Mouse (Mus musculus): Measurements from ENCODE around the gene Gpr107.
A peak's percentile ranks its signal among the peaks of the same experiment; 100 is the strongest.

Gpr107 gene

DNA sequence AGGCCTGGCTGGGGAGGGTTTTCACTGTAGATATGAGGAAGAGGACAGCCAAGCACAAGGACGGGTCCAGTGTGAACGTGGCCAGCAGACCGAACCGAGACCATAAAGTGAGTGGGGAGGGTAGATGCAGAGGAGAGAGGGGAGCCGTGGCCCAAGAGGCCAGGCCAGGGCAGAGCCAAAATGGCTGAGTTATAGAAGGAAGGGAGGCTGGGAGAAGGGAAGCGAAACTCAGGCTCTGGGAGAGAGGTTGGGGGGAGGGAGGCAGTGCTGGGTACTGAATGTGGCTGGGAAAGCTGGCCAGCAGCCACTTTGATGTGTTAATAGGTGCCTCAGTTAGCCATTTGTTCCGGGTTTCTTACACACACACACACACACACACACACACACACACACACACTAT is 24.9 kb upstream of the Gpr107 start:
- no peak for DNase-seq (ENCODE audit: low spot score in 2 of 2)

DNA sequence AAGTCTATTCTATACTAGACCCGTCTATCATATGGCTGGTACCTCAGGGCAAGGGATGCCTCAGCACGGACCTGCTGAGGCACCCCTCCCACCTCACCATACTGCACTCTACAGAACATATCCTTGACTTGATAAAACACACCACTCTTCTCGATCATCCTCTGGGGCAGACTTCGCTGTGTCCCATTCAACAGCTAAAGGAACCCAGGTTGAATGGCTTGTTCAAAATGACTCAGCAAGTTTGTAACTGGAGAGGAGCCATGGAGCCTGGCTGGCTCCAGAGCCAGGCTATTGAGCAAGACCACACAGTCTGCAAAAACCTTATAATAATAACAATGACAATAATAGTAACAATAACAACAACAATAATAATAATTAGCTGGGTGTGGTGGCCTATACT is 24.2 kb upstream of the Gpr107 start:
- no peak for DNase-seq (ENCODE audit: low spot score in 2 of 2)

DNA sequence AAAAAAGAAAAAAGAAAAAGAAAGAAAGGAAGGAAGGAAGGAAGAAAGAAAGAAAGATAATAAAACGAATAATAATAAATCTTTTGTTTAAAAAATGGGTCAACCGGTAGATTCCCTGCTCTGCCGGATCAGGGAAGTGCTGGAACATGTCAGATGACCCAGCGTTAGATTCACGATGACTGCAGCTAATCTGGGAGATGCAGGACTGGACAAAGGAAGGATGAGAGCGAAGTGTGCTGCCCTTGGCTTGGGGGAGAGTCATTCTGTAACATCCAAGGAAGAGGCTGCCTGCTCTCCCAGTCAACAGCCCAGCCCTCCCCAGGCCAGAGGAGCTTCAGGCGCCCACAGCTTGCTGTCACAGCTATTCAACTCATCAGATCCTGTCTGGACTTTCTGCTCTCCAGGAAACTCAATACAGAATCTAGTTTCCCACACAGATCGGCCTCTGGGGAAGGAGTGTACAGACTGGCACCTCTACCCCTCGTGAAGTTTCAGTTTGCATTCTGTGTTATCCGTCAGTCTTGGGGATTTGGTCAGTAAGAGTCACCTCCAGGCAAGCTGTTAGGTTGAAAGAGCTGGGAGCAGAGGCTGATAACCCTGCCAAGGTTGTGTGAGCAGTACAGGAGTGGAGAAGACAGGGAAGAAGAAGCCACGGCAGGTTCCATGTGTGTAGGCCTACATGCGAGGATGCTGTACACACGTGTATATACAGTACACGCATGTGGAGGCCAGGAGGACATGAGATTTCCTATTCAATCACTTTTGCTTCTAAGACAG is 22.2 kb upstream of the Gpr107 start:
- DNase-seq (ENCODE audit: low spot score in 2 of 2), result no peak

DNA sequence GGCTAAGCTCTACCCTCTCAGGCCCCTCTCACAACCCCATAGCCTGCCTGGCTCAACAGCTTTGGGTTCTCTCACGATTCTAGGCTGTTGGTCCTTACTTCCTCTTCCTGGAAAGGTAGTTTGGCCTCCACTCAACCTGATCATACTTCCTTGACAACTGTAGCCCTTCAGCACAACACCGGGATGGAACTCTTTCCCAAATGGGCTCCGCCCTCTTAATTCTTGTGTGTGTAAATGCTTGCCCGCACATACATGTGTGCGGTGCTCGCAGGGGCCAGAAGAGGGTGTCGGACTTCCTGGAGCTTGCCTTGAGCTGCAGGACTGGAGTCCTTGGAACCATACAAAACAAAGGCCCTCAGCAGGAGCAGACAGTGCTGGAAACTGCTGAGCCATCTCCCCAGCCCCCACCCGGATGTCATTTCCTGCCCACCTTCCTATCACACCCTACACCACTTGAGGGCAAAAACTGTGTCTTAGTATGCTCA is 21.3 kb upstream of the Gpr107 start:
- DNase-seq (ENCODE audit: low spot score in 2 of 2), result no peak

DNA sequence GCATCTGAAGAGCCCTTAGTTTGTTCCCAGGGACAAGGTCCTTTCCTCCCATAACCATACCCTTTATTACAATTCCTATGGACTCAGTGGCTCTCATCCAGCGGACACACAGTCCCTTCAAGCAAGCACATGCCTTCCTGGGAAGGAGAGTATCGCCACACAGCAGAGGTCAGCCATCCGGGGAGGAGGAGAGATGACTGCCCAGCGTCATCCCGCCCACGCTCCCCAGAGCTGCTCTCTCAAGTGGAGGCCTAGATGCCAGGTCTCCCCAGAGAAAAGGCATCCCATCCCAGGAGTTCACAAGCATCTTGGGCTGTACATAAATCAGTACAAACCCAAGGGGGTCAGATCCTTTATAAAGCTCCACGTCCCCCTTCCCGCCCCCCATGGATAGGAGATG is 19.4 kb upstream of the Gpr107 start:
- no peak for DNase-seq (ENCODE audit: low spot score in 2 of 2)

DNA sequence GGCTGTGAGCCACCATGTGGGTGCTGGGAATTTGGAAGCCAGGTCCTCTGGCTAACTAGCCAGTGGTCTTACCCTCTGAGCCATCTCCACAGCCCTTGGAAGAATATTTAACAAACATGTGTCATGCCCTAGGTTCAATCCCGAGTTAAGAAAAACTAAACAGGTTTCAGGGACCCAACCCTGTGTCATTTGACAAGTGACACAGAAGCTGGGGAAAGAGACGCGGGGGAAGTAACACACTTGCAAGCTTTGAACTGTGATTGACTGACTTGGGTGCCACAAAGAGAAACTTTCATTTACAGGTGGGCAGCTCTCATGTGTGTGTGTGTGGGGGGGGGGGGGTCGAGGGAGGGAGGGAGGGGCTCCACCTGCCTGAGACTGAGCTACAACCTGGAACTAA is 18.1 kb upstream of the Gpr107 start:
- DNase-seq (ENCODE audit: low spot score in 2 of 2), result no peak

DNA sequence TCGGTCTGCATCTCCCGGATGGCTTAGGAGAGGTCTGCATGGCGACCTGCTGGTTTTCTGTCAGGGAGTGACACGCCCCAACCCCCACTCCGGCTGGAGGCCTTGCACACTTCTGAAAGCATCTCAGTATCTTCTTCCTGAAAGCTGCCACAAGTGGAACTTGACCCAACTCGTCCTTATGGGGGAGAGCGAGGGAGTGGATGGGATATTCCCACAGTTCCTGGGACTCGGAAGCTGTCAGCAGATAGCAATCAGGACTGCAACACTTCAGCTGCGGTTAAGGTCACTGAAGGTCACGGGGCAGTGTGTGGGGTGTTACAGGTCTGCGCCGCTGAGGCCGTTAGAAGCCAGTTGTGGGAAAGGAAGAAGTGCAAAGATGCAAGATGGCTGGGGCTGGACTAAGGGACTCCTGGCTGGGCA is 16.6 kb upstream of the Gpr107 start:
- no peak for DNase-seq (ENCODE audit: low spot score in 2 of 2)

DNA sequence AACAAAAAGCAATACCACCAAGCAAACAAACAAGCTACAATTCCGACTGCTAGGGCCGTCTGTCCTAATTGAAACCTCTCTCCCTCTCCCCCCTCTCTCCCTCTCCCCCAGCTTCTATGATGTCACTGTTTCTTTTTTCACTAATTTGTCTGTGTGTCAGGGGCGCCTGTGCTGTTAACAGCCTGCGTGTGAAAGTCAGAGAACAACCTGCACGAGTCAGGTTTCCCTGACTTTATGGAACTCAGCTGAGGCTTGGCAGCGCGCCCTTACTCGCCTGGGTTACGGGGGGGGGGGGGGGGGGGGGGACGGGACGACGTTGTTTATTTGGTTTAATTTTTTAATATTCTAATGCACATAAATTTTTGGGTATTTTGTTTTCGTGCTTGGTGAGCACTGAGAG is 15.8 kb upstream of the Gpr107 start:
- no peak for DNase-seq (ENCODE audit: low spot score in 2 of 2)

DNA sequence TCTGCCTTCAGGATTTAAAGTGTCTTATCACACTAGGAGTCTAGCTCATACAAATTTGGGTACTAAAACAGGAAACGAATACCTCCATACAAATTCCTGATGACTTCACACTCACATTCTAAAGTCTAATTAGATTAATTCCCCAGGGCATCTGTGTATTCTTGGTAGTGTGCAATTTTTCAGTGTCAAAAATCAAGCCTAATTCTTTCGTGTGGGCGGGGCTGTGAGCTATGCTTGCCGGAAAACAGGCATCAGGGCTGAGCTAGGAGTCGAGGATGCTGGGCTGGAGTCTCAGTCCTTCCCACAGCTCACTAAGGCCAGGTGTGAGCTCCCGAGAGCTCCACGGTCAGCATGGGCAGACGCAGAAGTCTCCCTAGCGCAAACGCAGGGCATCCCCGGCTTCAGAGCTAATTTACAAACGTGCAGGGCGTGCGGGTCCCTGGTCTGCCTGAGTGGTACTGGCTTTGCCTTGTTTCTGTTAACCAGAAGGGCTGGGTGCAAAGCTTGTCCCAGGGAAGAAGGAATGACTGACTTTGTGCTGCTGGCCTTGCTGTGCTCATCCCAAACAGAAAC is 15.0 kb upstream of the Gpr107 start:
- DNase-seq (ENCODE audit: low spot score in 2 of 2), result no peak

DNA sequence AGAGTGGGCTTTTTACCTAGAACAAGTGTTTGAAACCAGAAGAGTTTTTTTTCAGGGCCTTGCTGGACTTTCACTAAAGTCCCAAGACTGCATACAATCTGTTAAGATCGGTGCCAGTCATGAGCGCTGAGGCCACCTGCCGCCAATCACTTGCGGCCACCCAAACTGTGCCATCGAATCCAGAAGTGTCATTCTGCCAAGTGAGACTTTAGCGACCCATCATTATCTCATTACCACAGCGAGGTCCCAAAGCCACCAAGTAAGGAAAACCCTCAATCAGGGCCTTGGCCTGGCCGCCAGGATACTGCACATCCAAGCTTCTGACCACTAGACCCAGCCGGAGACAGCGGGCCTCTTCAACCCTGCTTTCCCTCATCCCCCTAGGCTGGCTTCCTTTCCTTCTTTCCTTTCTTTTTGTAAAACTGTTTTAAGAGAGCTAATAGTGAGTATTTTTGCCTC is 12.9 kb upstream of the Gpr107 start:
- no peak for DNase-seq (ENCODE audit: low spot score in 2 of 2)

DNA sequence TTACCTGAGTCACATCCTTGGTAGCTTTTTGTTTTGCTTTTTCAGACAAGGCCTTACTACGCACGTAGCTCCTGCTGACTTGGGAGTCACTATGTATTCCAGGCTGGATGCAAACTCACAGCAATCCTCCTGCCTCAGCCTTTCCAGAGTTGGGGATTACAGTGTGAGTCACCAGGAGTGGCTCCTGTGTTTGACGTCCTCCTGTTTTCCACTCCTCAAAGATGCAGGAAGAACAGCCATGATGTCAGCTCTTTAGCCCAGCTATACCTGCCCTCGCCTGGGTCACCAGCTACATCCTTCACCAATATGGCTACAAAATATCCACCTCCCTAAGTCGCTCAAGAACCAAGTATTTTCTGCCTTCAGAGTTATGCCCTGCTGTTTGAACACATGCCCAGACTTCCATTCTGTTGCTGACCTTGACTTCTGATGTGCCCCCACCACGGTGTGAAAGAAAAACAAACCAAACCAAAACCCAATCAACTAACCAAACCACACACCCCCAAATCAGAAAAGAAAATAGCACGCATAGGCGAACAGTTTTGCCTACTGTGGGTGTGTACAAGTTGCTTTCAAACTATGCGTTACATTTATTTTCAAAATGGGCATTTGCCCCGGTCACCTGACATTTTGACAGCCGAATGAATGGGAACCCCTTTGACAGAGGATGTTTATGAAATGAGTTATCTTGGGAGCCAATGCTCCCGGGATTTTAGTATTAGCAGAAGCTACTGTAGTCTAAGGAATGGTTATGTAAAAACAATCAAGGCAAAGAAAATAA is 11.9 kb upstream of the Gpr107 start:
- DNase-seq (ENCODE audit: low spot score in 2 of 2), result no peak

DNA sequence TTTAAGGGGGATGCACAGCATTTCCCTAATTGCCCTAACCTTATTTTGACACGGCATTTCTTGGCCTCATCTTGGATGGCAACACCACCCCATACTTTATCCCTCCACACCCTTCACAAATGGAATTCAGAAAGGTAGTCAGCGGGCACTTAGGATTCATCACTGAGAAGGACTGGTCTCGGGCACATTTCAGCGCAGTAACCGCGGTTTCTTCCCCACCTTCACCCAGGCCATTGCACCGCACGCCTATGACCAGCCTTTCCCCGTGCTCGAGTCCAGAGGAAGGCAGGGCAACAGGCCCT is 11.4 kb upstream of the Gpr107 start:
- DNase-seq (ENCODE audit: low spot score in 2 of 2), result no peak

DNA sequence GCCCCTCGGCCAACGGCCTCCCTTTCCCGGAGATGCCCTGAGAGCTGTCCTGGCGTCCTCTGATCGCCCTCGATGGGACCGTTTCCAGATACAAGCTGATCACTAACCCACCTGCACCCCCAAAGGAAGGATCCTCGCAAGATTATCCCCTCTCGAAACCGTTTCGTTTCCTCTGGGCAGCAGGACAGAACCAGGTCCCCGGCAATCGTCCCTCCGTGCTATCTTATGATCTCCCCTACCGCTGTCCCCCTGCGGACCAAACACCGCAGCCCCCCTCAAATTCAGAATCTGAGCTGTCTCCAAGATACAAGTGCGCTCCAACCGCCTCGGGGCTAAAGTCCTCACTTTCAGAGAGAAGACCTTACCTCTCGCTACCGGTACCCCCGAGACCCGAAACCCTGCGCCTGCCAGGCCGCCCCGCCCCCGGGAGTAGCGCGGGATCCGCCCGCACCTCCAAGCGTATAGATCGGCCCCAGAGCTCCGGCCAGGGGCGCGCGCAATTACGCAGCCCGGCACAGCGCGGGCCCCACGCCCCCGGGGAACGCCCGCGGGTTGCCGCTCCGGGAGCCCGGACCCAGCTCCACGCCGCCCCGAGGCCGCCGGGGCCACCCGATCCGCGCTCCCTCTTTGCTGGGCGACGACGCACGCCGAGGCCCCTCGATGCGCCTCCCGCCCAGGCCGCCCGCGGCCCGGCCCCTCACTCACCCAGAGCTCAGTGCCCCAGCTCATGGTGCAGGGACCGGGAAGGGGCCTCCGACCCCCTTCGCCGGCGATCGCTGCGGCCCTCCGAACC is 10.8 kb upstream of the Gpr107 start:
- DNase-seq (ENCODE audit: low spot score in 2 of 2), result peak; percentile 29 to 30

DNA sequence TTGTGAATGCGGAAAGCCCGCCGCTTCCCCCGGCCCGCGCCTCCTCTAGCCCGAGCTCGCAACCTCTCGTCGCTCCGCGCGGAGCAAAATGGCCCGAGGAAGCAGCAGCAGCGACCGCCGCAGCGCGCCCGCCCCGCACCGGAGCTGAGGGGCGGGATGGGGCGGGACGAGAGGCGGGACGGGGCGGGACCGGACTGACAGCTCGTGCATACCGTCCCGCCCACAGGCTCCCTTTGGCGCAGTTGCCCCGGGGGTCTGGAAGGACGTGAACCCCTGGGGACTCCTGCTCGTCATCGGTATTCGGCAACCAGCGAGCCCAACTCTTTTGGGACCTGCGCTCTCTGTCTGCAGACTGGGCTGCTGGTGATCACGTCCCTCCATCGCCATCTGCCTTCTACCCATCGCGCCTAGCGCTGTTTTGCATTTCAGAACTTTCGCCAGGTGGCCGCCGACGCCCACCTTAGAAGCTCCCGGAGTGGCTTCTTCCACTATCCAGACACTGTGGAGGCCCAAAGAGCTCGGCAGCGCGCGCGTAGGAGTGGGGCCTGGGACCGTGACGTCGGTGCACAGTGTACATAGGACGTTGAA is 10.2 kb upstream of the Gpr107 start, which contains the start of gene Fnbp1:
Gene Fnbp1 (minus strand): TSS at position 142 of the 588 bp plus-strand sequence.
- DNase-seq (ENCODE audit: low spot score in 2 of 2), result peak; percentile 79 to 84

DNA sequence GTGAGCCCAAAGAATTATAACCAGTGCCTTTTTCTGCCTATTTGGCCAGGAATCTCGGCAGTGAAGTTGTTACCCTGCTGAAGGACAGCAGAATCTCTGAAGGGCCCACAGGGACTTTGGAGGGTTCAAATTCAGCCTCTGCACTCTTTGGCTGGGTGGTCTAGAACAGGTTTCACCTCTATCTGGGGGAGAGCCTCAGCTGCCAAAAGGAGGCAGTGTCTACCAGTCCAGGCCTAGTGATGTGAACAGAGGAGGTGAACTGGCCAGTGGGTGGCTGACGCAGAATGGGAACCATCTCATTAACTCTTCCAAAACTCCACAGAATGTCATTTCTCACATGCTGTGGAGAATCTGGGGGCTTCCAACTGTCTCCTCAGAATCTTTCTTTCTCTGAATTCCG is 9.6 kb upstream of the Gpr107 start:
- no peak for DNase-seq (ENCODE audit: low spot score in 2 of 2)

DNA sequence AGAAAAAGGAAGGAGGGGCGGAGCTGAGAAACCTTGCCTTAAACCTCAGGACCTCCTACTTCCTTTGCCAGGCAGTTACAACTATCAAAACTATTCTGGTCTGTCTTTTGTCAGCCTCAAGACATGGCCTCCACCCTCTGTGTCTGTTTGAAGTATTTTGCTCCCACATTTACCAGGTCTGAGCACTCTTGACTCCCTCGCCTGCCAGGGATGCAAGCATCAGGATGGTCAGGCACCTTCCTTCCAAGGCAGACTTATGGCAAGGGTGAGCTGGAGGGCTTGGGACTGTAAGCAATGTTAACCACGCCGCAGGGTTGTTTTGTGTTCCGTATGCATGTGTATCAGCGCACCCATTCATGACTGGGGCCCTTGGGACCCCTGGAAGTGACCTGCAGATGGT is 8.8 kb upstream of the Gpr107 start:
- DNase-seq (ENCODE audit: low spot score in 2 of 2), result no peak

DNA sequence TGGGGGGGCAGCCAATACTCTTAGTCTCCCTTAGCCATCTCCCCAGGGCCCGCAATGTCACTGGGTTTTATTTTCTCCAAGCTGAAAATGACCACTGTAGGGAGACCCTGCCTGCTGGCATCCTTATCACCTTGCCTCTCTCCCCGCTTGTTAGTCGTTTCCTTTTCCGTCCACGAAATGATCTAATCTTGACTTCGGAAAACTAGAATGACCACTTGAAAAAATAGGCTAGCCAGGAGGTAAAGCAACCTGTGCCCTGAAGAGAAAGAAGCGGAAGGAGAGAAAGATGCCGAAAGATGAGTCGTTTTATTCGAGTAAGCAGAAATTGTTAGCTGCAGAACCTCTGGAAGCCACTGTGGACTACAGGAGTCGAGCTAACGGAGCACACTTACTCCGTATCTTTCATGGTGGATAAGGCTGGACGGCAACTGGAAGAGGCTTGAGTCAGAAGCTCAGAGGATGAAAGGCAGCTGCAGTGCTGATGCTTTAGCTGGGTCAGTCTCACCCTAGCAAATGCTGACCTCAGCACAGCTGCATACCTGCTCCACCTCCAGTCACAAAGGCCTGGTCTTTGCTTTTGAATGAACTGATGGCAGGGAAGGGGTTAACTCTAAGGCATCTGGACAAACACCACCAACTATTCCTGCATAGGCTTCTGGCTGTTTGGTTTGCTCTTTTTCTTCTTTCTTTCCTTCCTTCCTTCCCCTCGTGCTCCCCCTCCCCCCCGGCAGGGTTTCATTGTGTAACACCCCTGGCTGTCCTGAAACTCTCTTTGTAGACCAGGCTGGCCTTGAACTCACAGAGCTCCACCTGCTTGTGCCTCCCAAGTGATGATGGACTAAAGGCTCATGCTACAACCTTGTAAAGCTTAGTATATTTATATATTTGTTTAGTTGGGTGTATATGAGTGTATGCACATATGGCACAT is 8.1 kb upstream of the Gpr107 start:
- no peak for DNase-seq (ENCODE audit: low spot score in 2 of 2)

DNA sequence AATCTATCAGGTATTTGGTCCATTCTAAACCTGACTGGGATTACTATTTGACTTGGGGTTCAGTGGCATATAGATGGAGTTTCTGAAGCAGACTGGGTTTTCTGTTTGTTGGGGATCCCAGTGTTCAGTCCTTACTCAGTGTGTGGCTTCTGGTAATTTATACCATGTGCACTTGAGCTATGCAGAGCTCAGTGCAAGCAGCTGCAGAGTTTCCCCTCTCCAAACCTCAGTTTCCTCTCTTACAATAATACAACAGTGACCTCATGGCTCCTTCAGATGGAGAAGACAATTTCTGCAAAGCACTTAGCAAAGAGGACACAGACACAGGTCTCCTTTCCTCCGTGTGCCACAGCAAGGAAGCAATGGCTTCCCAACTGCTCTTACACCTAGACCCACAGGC is 7.2 kb upstream of the Gpr107 start:
- DNase-seq (ENCODE audit: low spot score in 2 of 2), result no peak

DNA sequence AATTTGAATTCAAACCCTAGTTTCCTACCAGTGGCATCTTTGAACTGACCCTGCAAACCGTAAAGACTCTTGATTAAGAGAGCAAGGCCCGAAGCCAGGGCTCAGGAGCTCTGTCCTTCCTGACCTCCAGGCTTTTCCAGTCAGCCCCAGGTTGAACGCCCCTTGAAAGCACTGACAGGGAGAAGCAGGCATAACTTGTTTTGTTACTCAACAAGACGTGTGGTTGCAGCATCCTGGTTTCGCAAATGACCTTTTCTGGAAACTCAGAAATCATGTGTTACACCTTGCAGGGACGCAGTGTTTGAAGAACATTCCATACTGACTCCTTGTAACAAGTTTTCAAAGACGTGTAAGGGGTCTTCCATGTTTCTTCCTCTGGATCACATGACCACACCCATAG is 5.1 kb upstream of the Gpr107 start:
- DNase-seq (ENCODE audit: low spot score in 2 of 2), result no peak

DNA sequence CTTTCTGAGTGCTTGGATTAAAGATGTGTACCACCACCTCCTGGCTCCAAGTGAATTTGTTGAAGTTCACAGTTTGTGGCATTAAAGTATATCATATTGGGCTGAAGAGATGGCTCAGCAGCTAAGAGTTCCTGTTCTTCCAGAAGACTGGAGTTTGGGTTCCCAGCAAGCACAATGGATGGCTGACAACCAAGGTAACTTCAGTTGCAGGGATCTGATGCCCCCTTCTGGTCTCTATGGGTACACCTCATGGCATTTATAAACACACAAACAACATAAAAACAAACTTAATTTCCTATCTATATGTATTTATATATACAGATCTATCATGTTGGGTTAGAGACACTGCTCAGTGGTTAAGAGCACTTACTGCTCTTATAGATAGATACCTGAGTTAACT is 1.4 kb upstream of the Gpr107 start:
- DNase-seq (ENCODE audit: low spot score in 2 of 2), result no peak

DNA sequence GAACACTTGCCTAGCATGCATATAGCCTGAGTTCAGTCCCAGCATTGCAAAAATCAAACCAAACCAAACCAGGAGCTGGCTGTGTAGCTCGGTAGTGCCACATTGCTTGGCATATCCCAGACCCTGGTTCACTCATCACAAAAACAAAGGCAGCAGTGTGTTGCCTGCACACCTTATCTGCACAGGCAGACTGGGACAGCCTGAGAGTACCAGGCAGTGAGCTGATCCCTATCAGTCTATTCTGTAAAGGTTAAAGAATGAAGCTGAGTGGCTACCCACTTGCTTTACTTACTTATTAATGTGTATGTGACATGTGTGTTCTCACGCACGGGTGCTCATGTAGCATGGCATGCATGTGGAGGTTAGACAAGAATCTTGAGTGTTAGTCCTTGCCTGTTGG is 4.7 kb downstream of the Gpr107 start:
- no peak for DNase-seq (ENCODE audit: low spot score in 2 of 2)
